8 mouse cellular contexts compared by ENCODE assay signal in genomic region chr5:35523735-35524134, GRCm38 (mm10). TPM values are rescaled to one million over a fixed set of nuclear protein-coding genes. Genes with fewer than 3 reads are reported as not detected.
DNase-seq lines count a peak whose midpoint lies in the region; ATAC-seq and TF ChIP-seq lines count a peak whose summit lies in the region.

No protein-coding gene starts in this region.

- 6% methylated on average over 5 of the region's 5 CpGs for WGBS in spleen, adult 2 months
- 3% methylated on average over 5 of the region's 5 CpGs for WGBS in embryonic facial prominence, embryonic 12.5 days
- WGBS in liver, adult 2 months: 2% methylated on average over 5 of the region's 5 CpGs

- H3K9me3 ChIP-seq in embryonic facial prominence, embryonic 12.5 days: no peaks in the 10 kb centered on the region

- H3K9ac ChIP-seq in embryonic facial prominence, embryonic 12.5 days: no peak overlapping the region
- no peak overlapping the region for H3K9ac ChIP-seq in liver, adult 2 months (ENCODE audit: low read depth, low read length)

- no peaks in the 10 kb centered on the region for H3K36me3 ChIP-seq in spleen, adult 2 months (ENCODE audit: control insufficient read depth, insufficient read depth, low read length)
- no peaks in the 10 kb centered on the region for H3K36me3 ChIP-seq in embryonic facial prominence, embryonic 12.5 days
- H3K36me3 ChIP-seq in liver, adult 2 months (ENCODE audit: control insufficient read depth, insufficient read depth, low read length): no peaks in the 10 kb centered on the region

- H3K27me3 ChIP-seq in spleen, adult 2 months (ENCODE audit: control insufficient read depth, insufficient read depth, low read length): 0 out of 2 replicates have a peak, but pooled peaks cover 2% of the 10 kb centered on the region
- H3K27me3 ChIP-seq in embryonic facial prominence, embryonic 12.5 days: peaks cover 22% of the 10 kb centered on the region
- H3K27me3 ChIP-seq in liver, adult 2 months (ENCODE audit: control insufficient read depth, insufficient read depth, low read length): no peaks in the 10 kb centered on the region

- H3K4me1 ChIP-seq in spleen, adult 2 months (ENCODE audit: control insufficient read depth, insufficient read depth, insufficient read length): no peaks in the 10 kb centered on the region
- no peaks in the 10 kb centered on the region for H3K4me1 ChIP-seq in bone marrow macrophage, adult 2 months (ENCODE audit: control insufficient read depth, insufficient read depth, low read length)
- peaks cover 31% of the 10 kb centered on the region for H3K4me1 ChIP-seq in embryonic facial prominence, embryonic 12.5 days
- no peaks in the 10 kb centered on the region for H3K4me1 ChIP-seq in liver, adult 2 months (ENCODE audit: control insufficient read depth, insufficient read depth, low read length)

- TF ChIP-seq CTCF in spleen, adult 2 months (IDR thresholded peaks at IDR 0.05; ENCODE audit: extremely low read depth, insufficient read depth, insufficient read length, insufficient replicate concordance): 0 out of 2 replicates have a peak, but pooled peaks have one; percentile 33
- TF ChIP-seq CTCF in bone marrow macrophage, adult 2 months (IDR thresholded peaks at IDR 0.05; ENCODE audit: low read depth, low read length): peak; percentile 50; the same call in 1 of the 2 replicates
- peak; percentile 66 for TF ChIP-seq CTCF in liver, adult 2 months (IDR thresholded peaks at IDR 0.05; ENCODE audit: low read depth, low read length)

- no peak overlapping the region for H3K4me3 ChIP-seq in spleen, adult 2 months (ENCODE audit: extremely low read depth, insufficient read depth, insufficient read length)
- H3K4me3 ChIP-seq in bone marrow macrophage, adult 2 months (ENCODE audit: insufficient read depth, low read length): no peak overlapping the region
- H3K4me3 ChIP-seq in embryonic facial prominence, embryonic 12.5 days: no peak overlapping the region
- H3K4me3 ChIP-seq in liver, adult 2 months (ENCODE audit: insufficient read depth, low read depth, low read length): no peak overlapping the region

- no peaks in the 10 kb centered on the region for H3K79me2 ChIP-seq in liver, adult 2 months (ENCODE audit: control insufficient read depth, insufficient read depth, low read length)

- peak in 1 of 2 experiments; percentile 22 for DNase-seq in spleen, adult 2 months (ENCODE audit: low read depth in 1 of 2, low spot score in 2 of 2)
- no peak for DNase-seq in spleen, adult 12 weeks (ENCODE audit: low spot score)
- peak; percentile 29 to 66 for DNase-seq in kidney, adult 8-10 months
- DNase-seq in liver, adult 2 months (ENCODE audit: extremely low read depth, low read depth, low spot score): peak; percentile 26
- peak; percentile 75 for DNase-seq in ovary, postnatal 14 days (ENCODE audit: low spot score)

- no peak overlapping the region for H3K27ac ChIP-seq in spleen, adult 2 months (ENCODE audit: insufficient read depth, low read length)
- no peak overlapping the region for H3K27ac ChIP-seq in bone marrow macrophage, adult 2 months (ENCODE audit: insufficient read depth, low read depth, low read length)
- H3K27ac ChIP-seq in embryonic facial prominence, embryonic 12.5 days: no peak overlapping the region
- no peak overlapping the region for H3K27ac ChIP-seq in liver, adult 2 months (replicated peaks; ENCODE audit: insufficient read depth, low read depth, low read length)

- 0 out of 2 replicates have a peak overlapping the region, but pooled peaks have one; percentile 72 for H3K4me2 ChIP-seq in embryonic facial prominence, embryonic 12.5 days (replicated peaks)

- no peak for ATAC-seq in embryonic facial prominence, embryonic 12.5 days (ENCODE audit: insufficient number of reproducible peaks, insufficient read depth, low FRiP score, low TSS enrichment)
- no peak for ATAC-seq in erythroblast, adult 5-6 weeks (replicated peaks; ENCODE audit: low FRiP score, poor library complexity, severe bottlenecking)

- no peak for TF ChIP-seq POLR2A in spleen, adult 2 months (IDR thresholded peaks at IDR 0.05; ENCODE audit: low read depth, low read length)
- TF ChIP-seq POLR2A in bone marrow macrophage, adult 2 months (IDR thresholded peaks at IDR 0.05; ENCODE audit: borderline replicate concordance, low read depth, low read length): no peak
- TF ChIP-seq POLR2A in liver, adult 2 months (IDR thresholded peaks at IDR 0.05; ENCODE audit: extremely low read depth, insufficient read depth, low read length): no peak

RNA-seq across cellular contexts. Expression of gene Cpz, which starts 1.8 kb away (rescaled TPM):
- polyA plus RNA-seq in spleen, adult 2 months (2012; rRNA removed): 1.2 and 1.4 TPM in 2 replicates
- polyA plus RNA-seq in bone marrow macrophage, adult 2 months (2012; ENCODE audit: insufficient read depth, insufficient read length, missing spikeins): not detected in 2 replicates
- 4.5 and 5.7 TPM in 2 replicates for polyA plus RNA-seq in embryonic facial prominence, embryonic 12.5 days (2016; fragmentation: Nextera tagmentation; extraction: Ambion mirVana)
- 0.54 and 0.55 TPM in 2 replicates for total RNA-seq in liver, adult 2 months (2014; rRNA removed)
- 1.2 and 1.6 TPM in 2 replicates for polyA plus RNA-seq in liver, adult 2 months (2012; rRNA removed)
- total RNA-seq in erythroblast, adult 5-6 weeks (2015; ENCODE audit: low replicate concordance): not detected in 2 replicates
- not detected in 2 replicates for total RNA-seq in erythroblast, adult 5-6 weeks (2017; ENCODE audit: low replicate concordance)

RNA-seq across cellular contexts. Expression of gene Trmt44, which starts 51.1 kb away (rescaled TPM):
- 4.8 and 5.2 TPM in 2 replicates for polyA plus RNA-seq in spleen, adult 2 months (2012; rRNA removed)
- 5.2 and 6.8 TPM in 2 replicates for polyA plus RNA-seq in bone marrow macrophage, adult 2 months (2012; ENCODE audit: insufficient read depth, insufficient read length, missing spikeins)
- polyA plus RNA-seq in embryonic facial prominence, embryonic 12.5 days (2016; fragmentation: Nextera tagmentation; extraction: Ambion mirVana): 10.6 and 10.8 TPM in 2 replicates
- total RNA-seq in liver, adult 2 months (2014; rRNA removed): 2.1 and 3.2 TPM in 2 replicates
- 2.2 and 2.6 TPM in 2 replicates for polyA plus RNA-seq in liver, adult 2 months (2012; rRNA removed)
- total RNA-seq in erythroblast, adult 5-6 weeks (2015; ENCODE audit: low replicate concordance): 0.42 and 2.1 TPM in 2 replicates
- 2.0 and 4.3 TPM in 2 replicates for total RNA-seq in erythroblast, adult 5-6 weeks (2017; ENCODE audit: low replicate concordance)

RNA-seq across cellular contexts. Expression of gene Acox3, which starts 59.1 kb away (rescaled TPM):
- polyA plus RNA-seq in spleen, adult 2 months (2012; rRNA removed): 63.0 and 68.8 TPM in 2 replicates
- 86.6 and 110 TPM in 2 replicates for polyA plus RNA-seq in bone marrow macrophage, adult 2 months (2012; ENCODE audit: insufficient read depth, insufficient read length, missing spikeins)
- 12.5 and 13.4 TPM in 2 replicates for polyA plus RNA-seq in embryonic facial prominence, embryonic 12.5 days (2016; fragmentation: Nextera tagmentation; extraction: Ambion mirVana)
- 22.6 and 24.1 TPM in 2 replicates for total RNA-seq in liver, adult 2 months (2014; rRNA removed)
- 18.0 and 22.9 TPM in 2 replicates for polyA plus RNA-seq in liver, adult 2 months (2012; rRNA removed)
- 14.2 and 22.1 TPM in 2 replicates for total RNA-seq in erythroblast, adult 5-6 weeks (2015; ENCODE audit: low replicate concordance)
- 7.4 and 14.2 TPM in 2 replicates for total RNA-seq in erythroblast, adult 5-6 weeks (2017; ENCODE audit: low replicate concordance)
